Mouse (Mus musculus): Measurements from ENCODE around the gene Ropn1. TPM values are rescaled to one million over a fixed set of nuclear protein-coding genes. Genes with fewer than 3 reads are reported as not detected.

Gene Ropn1
- total RNA-seq (2014; rRNA removed) (not detected in 2 replicates), polyA plus RNA-seq (2015; fragmentation: Nextera tagmentation; extraction: Ambion mirVana) (0.20 TPM in 1 of 2 replicates, not detected in the other)

DNA sequence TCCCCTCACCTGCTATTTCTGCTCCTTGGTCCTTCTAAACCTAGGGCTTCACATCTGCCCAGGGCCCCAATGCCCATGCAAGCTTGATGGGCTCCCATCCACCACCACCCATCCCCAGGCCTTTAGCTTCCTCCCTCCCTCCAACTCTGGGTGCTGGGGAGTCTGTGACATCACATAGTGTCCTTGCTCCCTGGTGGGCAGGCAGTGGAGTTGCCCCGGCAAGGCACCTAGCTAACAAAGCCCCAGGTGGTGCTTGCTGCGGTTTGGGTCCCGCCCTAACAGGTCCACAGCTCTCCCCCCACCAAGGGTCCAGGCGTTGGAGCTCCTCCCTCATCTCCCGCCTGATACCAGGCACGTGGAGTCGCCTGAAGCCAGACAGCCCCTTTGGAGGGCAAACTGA, at the start of gene Ropn1:
TSS of gene Ropn1 (plus strand) at position 301 of the 400 bp plus-strand sequence.
- no peak for DNase-seq (ENCODE audit: low spot score)

DNA sequence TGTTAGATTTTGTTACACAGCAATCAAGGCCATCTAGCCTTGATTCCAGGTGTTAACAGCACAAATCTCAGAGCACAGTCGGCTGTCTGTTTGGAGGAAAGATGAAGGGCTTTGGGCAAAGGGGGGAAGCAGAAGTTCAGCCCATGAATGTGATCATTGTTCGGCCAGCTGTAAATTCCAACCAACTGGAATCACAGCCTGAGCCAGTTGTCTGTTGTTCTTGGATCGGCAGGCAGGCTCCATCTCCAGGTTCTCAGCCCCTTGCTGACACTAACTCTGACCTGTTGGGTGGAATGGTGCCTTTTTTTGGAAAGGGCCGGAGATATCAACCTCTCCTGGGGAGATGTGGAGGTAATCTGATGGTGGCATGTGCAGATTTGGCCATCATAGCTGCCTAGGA, 47.8 kb upstream of the Ropn1 start:
- TF ChIP-seq CTCF (IDR thresholded peaks at IDR 0.05): no peak

More for the DNA sequence above, at the start of gene Ropn1:
- Histone ChIP-seq H3K9me3 (ENCODE audit: low read length) (no peaks in the 10 kb centered on the region), H3K4me2 (ENCODE audit: low read depth, low read length, poor library complexity, severe bottlenecking) (no peak within 1 kb of the TSS), H3K9ac (replicated peaks; ENCODE audit: low read length, poor library complexity, severe bottlenecking) (no peak within 1 kb of the TSS), H3K27me3 (ENCODE audit: insufficient read depth, low read length) (no peaks in the 10 kb centered on the region), H3K36me3 (ENCODE audit: insufficient read depth, low read length) (no peaks in the 10 kb centered on the region), H3K4me1 (ENCODE audit: insufficient read depth, low read length) (no peaks in the 10 kb centered on the region), H3K27ac (ENCODE audit: low read depth, low read length) (no peak within 1 kb of the TSS; the same call in 1 of the 2 replicates), H3K4me3 (ENCODE audit: low read depth, low read length) (no peak within 1 kb of the TSS)
- 71% methylated on average over 7 of the region's 7 CpGs for WGBS
- no peak for TF ChIP-seq CTCF (IDR thresholded peaks at IDR 0.05)
- ATAC-seq (ENCODE audit: low FRiP score): no peak

DNA sequence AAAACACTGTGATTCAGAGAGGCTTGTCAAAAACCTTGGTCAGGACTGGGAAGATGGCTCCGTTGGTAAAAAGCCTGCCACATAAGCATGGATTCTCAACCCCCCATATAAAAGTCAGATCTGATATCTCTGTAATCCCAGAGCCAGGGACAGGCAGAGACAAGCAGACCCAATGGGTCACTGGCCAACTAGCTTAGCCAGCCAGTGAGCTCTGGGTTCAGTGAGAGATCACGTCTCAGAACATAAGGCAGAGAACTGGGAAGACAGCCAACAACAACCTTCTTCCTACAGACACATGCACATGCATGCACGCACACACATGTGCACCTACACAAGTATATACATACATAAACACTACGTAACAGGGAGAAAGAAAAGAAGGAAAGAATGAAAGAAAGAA, 46.6 kb upstream of the Ropn1 start:
- TF ChIP-seq CTCF (IDR thresholded peaks at IDR 0.05): no peak
- DNase-seq (ENCODE audit: low spot score) (peak; percentile 17), ATAC-seq (ENCODE audit: low FRiP score) (no peak)
- Histone ChIP-seq H3K4me1 (ENCODE audit: insufficient read depth, low read length) (no peaks in the 10 kb centered on the region), H3K36me3 (ENCODE audit: insufficient read depth, low read length) (no peaks in the 10 kb centered on the region), H3K4me2 (ENCODE audit: low read depth, low read length, poor library complexity, severe bottlenecking) (no peak overlapping the region), H3K4me3 (ENCODE audit: low read depth, low read length) (no peak overlapping the region), H3K27ac (ENCODE audit: low read depth, low read length) (no peak overlapping the region), H3K9me3 (ENCODE audit: low read length) (no peaks in the 10 kb centered on the region), H3K9ac (replicated peaks; ENCODE audit: low read length, poor library complexity, severe bottlenecking) (no peak overlapping the region), H3K27me3 (ENCODE audit: insufficient read depth, low read length) (no peaks in the 10 kb centered on the region)
- 73% methylated on average over 4 of the region's 4 CpGs for WGBS

More for the DNA sequence above, 47.8 kb upstream of the Ropn1 start:
- no peak overlapping the region for H3K4me2 ChIP-seq (ENCODE audit: low read depth, low read length, poor library complexity, severe bottlenecking)
- no peaks in the 10 kb centered on the region for H3K4me1 ChIP-seq (ENCODE audit: insufficient read depth, low read length)
- no peaks in the 10 kb centered on the region for H3K36me3 ChIP-seq (ENCODE audit: insufficient read depth, low read length)
- no peaks in the 10 kb centered on the region for H3K9me3 ChIP-seq (ENCODE audit: low read length)
- no peak overlapping the region for H3K9ac ChIP-seq (replicated peaks; ENCODE audit: low read length, poor library complexity, severe bottlenecking)
- no peak overlapping the region for H3K4me3 ChIP-seq (ENCODE audit: low read depth, low read length)
- H3K27me3 ChIP-seq (ENCODE audit: insufficient read depth, low read length): no peaks in the 10 kb centered on the region
- WGBS: 79% methylated on average over 4 of the region's 4 CpGs
- ATAC-seq (ENCODE audit: low FRiP score) (no peak), DNase-seq (ENCODE audit: low spot score) (no peak)
- no peak overlapping the region for H3K27ac ChIP-seq (ENCODE audit: low read depth, low read length)

DNA sequence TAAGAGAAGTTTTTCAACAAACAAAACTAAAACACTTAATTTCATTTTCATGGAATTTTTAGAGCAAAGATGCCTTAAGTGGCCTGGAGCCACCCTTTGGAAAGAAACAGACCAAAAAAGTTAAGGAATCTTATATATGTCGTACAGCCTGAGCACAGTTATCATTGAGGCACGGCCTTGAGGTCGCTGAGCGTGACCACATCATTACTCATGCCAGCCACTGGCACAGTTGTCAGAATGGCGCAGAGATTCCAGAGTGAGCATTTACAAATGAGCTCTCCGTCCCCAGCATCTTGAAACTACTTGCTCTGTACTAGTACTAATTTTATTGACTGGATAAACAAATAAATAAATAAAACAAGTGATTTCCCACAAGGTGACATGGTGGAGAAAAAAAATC, 45.9 kb upstream of the Ropn1 start:
- no peak for ATAC-seq (ENCODE audit: low FRiP score)
- Histone ChIP-seq H3K9me3 (ENCODE audit: low read length) (no peaks in the 10 kb centered on the region), H3K4me1 (ENCODE audit: insufficient read depth, low read length) (no peaks in the 10 kb centered on the region), H3K36me3 (ENCODE audit: insufficient read depth, low read length) (no peaks in the 10 kb centered on the region), H3K27ac (ENCODE audit: low read depth, low read length) (no peak overlapping the region), H3K4me3 (ENCODE audit: low read depth, low read length) (no peak overlapping the region), H3K27me3 (ENCODE audit: insufficient read depth, low read length) (no peaks in the 10 kb centered on the region), H3K9ac (replicated peaks; ENCODE audit: low read length, poor library complexity, severe bottlenecking) (no peak overlapping the region), H3K4me2 (ENCODE audit: low read depth, low read length, poor library complexity, severe bottlenecking) (no peak overlapping the region)
- no peak for TF ChIP-seq CTCF (IDR thresholded peaks at IDR 0.05)
- 70% methylated on average over 6 of the region's 6 CpGs for WGBS
- DNase-seq (ENCODE audit: low spot score): no peak

DNA sequence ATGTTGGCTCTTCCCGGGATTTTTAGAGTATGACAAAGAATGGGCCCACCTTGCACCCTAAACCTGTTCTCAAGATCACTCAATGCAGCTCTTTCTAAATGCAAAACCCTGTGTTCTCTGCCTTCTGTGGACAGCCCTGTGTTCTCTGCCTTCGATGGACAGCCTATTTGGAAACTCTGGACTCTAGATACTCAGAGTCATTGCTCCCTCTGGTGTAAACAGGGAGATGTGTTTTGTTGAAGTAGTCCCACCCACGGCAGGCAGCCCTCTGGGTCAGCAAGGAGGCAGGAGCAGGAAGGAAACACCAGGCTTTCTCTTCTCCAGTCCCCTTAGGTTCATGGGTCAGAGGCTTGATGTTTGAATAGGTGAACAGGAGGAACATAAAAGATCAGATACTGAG, 44.0 kb upstream of the Ropn1 start:
- H3K4me1 ChIP-seq (ENCODE audit: insufficient read depth, low read length): no peaks in the 10 kb centered on the region
- H3K36me3 ChIP-seq (ENCODE audit: insufficient read depth, low read length): no peaks in the 10 kb centered on the region
- no peak overlapping the region for H3K4me2 ChIP-seq (ENCODE audit: low read depth, low read length, poor library complexity, severe bottlenecking)
- no peaks in the 10 kb centered on the region for H3K9me3 ChIP-seq (ENCODE audit: low read length)
- no peaks in the 10 kb centered on the region for H3K27me3 ChIP-seq (ENCODE audit: insufficient read depth, low read length)
- TF ChIP-seq CTCF (IDR thresholded peaks at IDR 0.05): peak; percentile 71
- DNase-seq (ENCODE audit: low spot score) (peak; percentile 42), ATAC-seq (ENCODE audit: low FRiP score) (no peak)
- no peak overlapping the region for H3K9ac ChIP-seq (replicated peaks; ENCODE audit: low read length, poor library complexity, severe bottlenecking)
- no peak overlapping the region for H3K27ac ChIP-seq (ENCODE audit: low read depth, low read length)
- H3K4me3 ChIP-seq (ENCODE audit: low read depth, low read length): no peak overlapping the region
- 29% methylated on average over 3 of the region's 3 CpGs for WGBS

DNA sequence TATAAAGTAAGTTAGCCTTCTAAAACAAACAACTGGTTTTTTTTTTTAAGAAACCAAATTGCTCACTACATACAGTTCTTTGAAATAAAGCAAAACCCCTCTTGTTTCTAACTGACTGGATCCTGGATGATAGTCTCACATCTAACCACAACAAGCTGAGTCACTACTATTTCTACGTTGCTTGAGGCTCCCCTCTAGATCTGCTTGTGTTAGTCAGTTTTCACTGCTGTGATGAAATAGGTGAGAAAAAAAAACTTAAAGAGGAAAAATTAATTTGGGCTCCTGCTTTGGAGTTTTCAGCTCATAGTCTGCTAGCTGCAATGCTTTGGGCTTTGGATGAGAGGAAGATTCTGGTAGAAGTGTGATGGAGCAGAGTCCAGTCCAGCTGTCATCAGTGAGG, 39.6 kb upstream of the Ropn1 start:
- Histone ChIP-seq H3K4me3 (ENCODE audit: low read depth, low read length) (no peak overlapping the region), H3K27ac (ENCODE audit: low read depth, low read length) (no peak overlapping the region), H3K27me3 (ENCODE audit: insufficient read depth, low read length) (no peaks in the 10 kb centered on the region), H3K4me2 (ENCODE audit: low read depth, low read length, poor library complexity, severe bottlenecking) (no peak overlapping the region), H3K9me3 (ENCODE audit: low read length) (no peaks in the 10 kb centered on the region), H3K4me1 (ENCODE audit: insufficient read depth, low read length) (no peaks in the 10 kb centered on the region), H3K36me3 (ENCODE audit: insufficient read depth, low read length) (no peaks in the 10 kb centered on the region), H3K9ac (replicated peaks; ENCODE audit: low read length, poor library complexity, severe bottlenecking) (no peak overlapping the region)
- no peak for TF ChIP-seq CTCF (IDR thresholded peaks at IDR 0.05)
- no peak for DNase-seq (ENCODE audit: low spot score)
- WGBS: 90% methylated on average over 1 of the region's 1 CpGs
- no peak for ATAC-seq (ENCODE audit: low FRiP score)
